Mouse (Mus musculus): ENCODE data around the gene Tmem156.
"Not testable (repeated sequence)": the region's sequence is repeated elsewhere in the genome, so short reads cannot be mapped to it uniquely, and the experiment has no call there.

Tmem156 gene

DNA sequence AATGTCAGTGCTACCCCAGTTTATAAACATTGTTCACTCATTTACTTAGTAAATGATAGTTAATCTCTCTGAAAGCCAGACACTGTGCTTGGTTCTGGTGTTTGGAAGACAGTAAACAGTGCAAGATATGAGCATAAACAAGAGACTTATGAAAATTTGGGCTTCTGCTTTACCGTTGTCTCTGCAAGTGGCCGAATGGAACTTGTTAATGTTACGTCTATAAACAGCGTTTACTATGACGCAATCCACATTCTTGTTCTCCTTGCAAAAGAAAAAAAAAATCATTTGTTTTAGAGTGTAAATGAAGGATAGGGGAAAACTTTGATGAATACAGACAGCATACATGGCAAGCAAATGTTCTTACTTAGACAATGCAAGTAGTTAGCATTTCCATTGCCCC lies at the start of gene Tmem156:
Gene Tmem156, minus strand, starts transcription at position 212 of the 400 bp plus-strand sequence.
- no peak for DNase-seq (ENCODE audit: low read depth, low spot score)

DNA sequence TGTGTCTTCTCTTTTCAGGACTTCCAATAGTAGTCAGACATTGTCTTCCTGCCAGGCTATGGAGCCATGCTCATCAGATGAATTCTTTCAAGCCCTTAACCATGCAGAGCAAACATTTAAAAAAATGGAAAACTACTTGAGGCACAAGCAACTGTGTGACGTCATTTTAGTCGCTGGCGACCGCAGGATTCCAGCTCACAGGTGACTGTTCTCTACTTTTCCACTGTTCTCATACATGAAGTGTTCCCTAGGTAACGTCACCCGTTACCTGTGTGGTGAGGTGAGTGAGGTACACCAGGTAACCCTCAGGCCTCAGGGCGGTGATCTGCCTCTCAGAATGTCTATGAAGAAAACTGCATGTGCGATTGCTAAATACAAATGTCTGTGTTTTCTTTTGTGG lies 49.3 kb upstream of the Tmem156 start:
- no peak for DNase-seq (ENCODE audit: low read depth, low spot score)

DNA sequence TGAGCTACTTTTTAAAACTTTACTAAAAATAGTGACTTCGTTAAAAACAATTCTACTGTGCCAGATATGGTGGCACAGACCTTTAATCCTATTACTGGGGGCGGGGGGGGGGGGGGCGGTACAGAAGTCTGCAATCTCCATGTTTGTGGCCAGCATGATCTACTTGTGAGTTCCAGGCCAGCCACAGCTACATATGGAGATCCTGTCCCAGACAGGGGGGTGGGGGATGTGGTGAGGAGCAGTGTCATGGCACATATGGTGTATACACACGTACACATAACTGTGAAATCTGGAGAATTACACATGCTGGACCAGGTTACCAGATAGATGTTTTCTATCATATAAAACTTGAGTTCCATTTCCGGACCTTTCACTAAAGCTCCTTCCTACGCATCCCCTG lies 45.1 kb upstream of the Tmem156 start:
- no peak for DNase-seq (ENCODE audit: low read depth, low spot score)

DNA sequence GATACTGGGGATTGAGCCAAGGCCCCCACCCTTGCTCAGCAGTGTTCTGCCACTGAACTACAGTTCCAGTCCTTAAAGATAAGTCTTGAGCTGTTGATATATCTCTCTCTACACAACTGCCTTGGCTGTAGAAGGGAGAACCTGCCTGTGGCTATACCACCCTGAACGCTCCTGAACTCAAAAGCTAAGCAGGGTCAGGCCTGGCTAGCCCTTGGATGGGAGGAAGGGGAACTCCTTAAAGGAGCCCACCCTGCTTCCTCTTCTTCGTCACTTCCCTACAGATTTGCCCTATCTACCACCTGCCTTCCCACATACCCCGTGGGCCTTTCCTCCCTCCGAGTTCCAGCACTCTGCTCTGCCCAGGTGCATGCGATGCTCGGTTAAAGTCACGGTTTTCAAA lies 44.2 kb upstream of the Tmem156 start:
- no peak for DNase-seq (ENCODE audit: low read depth, low spot score)

DNA sequence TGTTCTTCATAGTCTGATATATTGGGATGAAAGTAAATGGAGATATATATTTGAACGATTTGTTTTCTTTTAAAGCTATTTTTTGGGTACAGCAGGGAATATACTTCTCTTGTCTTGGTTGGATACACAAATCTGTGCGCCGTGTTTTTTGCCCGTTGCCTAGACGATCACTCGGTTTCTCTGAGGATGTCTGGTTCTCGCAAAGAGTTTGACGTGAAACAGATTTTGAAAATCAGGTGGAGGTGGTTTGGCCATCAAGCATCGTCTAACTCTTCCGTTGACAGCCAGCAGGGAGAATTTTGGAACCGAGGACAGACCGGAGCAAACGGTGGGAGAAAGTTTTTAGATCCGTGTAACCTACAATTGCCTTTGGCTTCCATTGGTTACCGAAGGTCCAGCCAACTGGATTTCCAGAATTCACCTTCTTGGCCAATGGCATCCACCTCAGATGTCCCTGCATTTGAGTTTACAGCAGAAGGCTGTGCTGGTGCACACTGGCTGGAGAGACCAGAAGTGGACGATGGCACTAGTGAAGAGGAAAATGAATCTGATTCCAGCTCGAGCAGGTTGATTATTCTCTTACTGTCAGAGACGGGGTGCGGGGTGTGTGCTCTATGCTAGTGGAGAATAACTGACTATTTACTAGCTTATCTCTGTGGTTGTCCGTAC lies 39.4 kb upstream of the Tmem156 start:
- DNase-seq (ENCODE audit: low read depth, low spot score), result no peak

GRCm38 (mm10) chr5:65130528-65131210 lies 38.7 kb upstream of the Tmem156 start:
- DNase-seq (ENCODE audit: low read depth, low spot score), result no peak

DNA sequence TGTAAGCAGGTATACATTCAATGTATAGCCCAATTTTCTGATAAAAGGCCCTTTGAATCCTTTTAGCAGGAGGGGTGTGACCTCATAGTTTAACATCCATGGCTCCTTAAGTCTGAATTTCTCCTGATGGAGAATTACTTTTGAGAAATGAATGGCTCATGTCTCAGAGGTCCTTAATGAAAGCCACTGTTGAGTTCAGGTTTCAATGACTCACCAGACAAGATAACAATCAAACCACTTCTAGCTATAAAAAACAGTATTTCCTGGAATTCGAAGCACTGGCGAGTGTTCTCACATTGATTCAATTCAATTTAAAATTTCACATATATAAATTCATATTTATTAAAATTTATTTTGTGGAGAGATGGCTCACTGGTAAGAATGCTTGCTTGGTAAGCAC lies 36.5 kb upstream of the Tmem156 start:
- DNase-seq (ENCODE audit: low read depth, low spot score), result no peak

- no peak for DNase-seq (ENCODE audit: low read depth, low spot score)
Measured at GRCm38 (mm10) chr5:65126137-65126536, 34.2 kb upstream of the Tmem156 start.

DNA sequence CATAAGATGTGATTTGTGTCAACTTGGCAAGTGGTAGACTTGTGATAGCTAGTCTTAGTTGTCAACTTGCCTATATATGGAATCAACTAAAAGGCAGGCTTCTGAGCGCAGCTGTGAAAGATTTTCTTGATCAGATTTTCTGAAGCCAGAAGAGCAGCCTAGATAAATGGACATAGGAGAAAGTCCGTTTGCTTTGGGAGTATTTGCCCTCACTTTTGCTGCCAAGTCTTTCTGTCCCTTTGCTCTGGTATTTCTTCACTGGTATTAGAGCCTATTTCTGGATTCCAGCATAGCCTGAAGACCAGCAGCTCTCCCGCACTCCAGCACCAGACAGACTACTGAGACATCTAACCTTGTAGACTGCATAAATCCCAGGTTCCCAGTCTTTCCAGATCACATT lies 30.7 kb upstream of the Tmem156 start:
- DNase-seq (ENCODE audit: low read depth, low spot score), result no peak

DNA sequence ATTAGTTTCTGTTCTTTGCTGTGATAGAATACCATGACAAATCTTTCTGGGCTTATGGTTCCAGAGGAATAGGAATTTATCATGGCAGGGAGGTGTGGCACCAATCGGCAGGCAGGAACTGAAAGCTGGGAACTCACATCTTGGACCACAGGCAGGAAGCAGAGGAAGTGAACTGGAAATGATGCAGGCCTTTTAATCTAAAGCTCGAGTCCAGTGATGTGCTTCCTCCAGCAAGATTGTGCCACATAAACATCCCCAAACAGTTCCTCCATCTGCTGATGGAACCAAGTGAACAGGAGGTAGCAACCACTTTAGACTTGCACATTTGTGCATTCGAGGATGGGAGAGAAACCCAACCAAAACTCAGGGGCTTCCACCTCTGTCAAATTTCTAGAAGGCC lies 28.0 kb upstream of the Tmem156 start:
- peak; percentile 18 for DNase-seq (ENCODE audit: low read depth, low spot score)

DNA sequence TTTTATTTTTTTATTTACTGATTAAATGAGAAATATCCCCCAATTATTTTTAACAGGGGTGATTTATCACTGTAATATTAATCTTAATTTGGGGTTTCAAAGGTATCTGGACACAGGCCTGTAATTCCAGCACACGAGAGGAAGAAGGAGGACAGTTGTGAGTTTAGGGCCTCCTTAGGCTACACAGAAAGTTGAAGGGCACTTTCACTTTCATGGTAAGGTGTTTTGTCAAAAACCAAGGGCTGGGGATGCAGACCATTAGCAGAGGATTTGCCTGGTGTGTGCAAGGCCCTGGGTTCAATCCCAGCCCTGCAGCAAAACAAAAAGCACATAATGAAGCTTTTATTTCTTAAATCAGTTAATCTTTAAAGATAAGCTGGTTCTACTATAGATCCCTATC lies 27.6 kb upstream of the Tmem156 start:
- DNase-seq (ENCODE audit: low read depth, low spot score), result no peak

DNA sequence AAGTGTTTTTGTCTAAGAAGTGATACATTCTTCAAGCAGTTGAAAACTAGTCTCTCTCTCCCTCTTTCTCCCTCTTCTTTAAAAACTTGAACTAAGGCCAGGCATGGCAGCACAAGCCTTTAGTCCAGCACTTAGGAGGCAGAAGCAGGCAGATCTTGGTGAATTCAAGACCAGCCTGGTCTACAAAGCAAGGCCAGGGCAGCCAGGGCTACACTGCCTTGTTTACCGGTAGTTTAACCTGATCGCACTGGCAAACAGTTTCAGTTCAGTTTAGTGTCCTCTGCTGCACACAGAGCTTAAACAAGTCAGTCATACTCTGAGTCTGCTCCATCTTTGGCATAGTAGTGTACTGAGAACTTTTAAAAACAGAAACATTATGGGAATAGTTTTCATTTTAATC lies 24.9 kb upstream of the Tmem156 start:
- no peak for DNase-seq (ENCODE audit: low read depth, low spot score)

DNA sequence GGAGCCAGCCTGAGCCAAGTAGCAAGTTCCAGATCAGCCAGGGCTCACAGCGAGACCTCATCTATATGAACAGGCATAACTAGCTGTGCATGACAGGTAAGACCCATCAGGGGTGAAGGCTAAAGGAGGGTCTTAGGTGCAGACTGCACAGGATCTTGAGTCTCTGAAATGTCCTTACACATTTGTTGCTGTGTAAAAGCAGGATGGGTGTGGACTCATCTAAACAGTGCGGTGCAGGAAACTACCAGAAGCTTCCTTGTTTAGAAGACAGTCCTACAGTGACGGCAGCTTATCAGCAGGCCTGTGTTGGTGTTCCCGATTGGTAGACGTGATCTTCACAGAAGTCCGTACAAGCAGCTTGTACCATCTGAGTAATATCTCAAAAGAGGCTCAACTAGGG lies 21.4 kb upstream of the Tmem156 start:
- no peak for DNase-seq (ENCODE audit: low read depth, low spot score)

DNA sequence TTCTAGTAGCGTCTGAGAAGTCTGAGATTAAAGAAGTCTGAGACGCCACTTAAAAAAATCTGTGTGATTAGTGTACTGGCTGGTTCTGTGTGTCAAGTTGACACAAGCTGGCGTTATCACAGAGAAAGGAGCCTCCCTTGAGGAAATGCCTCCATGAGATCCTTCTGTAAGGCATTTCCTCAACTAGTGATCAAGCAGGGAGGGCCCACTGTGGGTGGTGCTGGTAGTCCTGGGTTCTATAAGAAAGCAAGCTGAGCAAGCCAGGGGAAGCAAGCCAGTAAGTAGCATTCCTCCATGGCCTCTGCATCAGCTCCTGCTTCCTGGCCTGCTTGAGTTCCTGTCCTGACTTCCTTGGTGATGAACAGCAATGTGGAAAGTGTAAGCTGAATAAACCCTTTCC lies 20.3 kb upstream of the Tmem156 start:
- DNase-seq (ENCODE audit: low read depth, low spot score), result not testable (repeated sequence)

- no peak for DNase-seq (ENCODE audit: low read depth, low spot score)
Measured at GRCm38 (mm10) chr5:65107773-65108432, 16.0 kb upstream of the Tmem156 start.

- peak; percentile 76 for DNase-seq (ENCODE audit: low read depth, low spot score)
Measured at GRCm38 (mm10) chr5:65106876-65107772, 15.2 kb upstream of the Tmem156 start, which contains the start of gene Klhl5. Gene Klhl5 (plus strand): TSS chr5:65107539.

DNA sequence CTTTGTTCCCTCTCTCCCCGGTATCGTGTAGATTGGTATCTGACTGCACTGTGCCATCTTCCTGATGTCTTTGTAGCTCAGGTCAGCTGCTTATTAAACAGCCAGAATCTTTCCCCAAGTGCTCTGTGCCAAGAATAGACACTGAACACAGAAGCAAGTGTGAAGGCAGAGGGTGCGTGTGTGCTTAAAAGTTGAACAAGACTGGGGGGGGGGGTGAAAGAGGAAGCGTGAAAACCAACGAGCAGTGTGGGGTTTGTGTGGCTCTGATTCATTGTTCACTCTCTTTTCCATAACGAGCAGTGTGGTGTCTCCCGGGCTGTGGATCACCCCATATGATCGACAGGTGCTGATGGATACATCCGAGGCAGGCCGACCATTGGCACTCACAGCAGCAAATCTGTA lies 10.7 kb upstream of the Tmem156 start:
- DNase-seq (ENCODE audit: low read depth, low spot score), result no peak

DNA sequence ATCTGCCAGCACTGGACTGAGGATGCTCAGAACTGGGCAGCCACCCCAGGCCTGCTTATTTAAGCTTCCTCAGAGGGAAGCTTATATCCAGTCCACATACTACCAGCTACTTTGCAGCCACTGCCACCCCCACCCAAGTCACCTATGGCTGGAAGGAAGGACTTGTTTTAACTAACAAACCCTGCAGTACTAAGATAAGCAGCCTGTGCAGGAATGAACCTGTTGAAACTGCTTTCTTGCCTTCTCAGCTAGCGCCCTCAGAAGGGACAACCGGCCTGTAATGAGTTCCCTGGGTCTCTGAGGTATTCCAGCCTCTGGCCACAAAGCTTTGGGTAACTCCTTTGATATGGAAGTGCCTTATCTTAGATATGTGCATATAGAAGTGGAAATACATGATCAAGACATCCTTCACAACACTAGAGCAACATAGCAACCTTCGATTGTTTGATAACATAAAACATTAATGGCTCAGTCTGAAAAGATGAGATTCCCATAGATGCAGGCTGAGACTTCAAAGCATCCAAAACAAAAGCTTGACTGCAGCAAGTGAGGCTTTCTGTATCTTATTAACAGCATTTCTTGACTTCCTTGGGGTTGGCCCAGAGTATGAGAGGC lies 10.2 kb upstream of the Tmem156 start:
- no peak for DNase-seq (ENCODE audit: low read depth, low spot score)

- no peak for DNase-seq (ENCODE audit: low read depth, low spot score)
Measured at GRCm38 (mm10) chr5:65101621-65102020, 9.7 kb upstream of the Tmem156 start.

DNA sequence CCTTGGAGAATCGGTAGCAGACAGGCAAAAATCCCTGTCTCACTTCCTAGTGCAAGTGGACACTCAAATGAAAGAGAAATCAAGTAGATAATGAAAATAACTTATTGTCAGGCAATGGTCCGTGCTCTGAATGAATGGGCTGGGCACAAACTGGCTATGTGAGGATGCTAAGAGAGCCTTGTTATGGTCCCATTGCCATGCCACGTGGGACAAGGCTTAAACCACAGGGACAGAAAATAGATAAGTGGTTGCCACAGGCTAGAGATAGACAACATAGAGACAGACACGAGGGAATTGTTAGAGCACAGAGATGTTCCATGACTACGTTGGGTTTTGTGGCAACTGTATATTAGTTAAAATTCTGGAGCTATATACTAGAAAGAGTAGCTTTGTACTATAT lies 9.3 kb upstream of the Tmem156 start:
- no peak for DNase-seq (ENCODE audit: low read depth, low spot score)

GRCm38 (mm10) chr5:65100002-65100401 lies 8.1 kb upstream of the Tmem156 start:
- DNase-seq (ENCODE audit: low read depth, low spot score), result no peak

All from skeletal muscle tissue, adult 2 months (tissue).